Mouse (Mus musculus): Measurements from ENCODE around the gene Rbfox1. TPM values are rescaled to one million over a fixed set of nuclear protein-coding genes. Genes with fewer than 3 reads are reported as not detected.

Rbfox1 gene
- polyA plus RNA-seq, 1 experiment: not detected

GRCm38 (mm10) chr16:5945682-5946081, 60.5 kb downstream of the Rbfox1 start:
- Histone ChIP-seq H3K4me1 (ENCODE audit: control insufficient read depth, insufficient read depth, low read length) (no peaks in the 10 kb centered on the region), H3K27ac (ENCODE audit: insufficient read depth, low read depth, low read length) (no peak overlapping the region), H3K4me3 (ENCODE audit: insufficient read depth, low read depth, low read length) (no peak overlapping the region)
- WGBS: 88% methylated on average over 1 of the region's 1 CpGs
- no peak for TF ChIP-seq CTCF (IDR thresholded peaks at IDR 0.05; ENCODE audit: insufficient read depth, low read depth, low read length)
- no peak for TF ChIP-seq POLR2A (IDR thresholded peaks at IDR 0.05; ENCODE audit: insufficient read depth, low read depth, low read length)

- Histone ChIP-seq H3K4me1 (ENCODE audit: control insufficient read depth, insufficient read depth, low read length) (peaks cover 2% of the 10 kb centered on the region; the same call in 1 of the 2 replicates), H3K4me3 (ENCODE audit: insufficient read depth, low read depth, low read length) (no peak overlapping the region), H3K27ac (ENCODE audit: insufficient read depth, low read depth, low read length) (no peak overlapping the region)
- WGBS: 81% methylated on average over 3 of the region's 3 CpGs
- no peak for TF ChIP-seq POLR2A (IDR thresholded peaks at IDR 0.05; ENCODE audit: insufficient read depth, low read depth, low read length)
- TF ChIP-seq CTCF (IDR thresholded peaks at IDR 0.05; ENCODE audit: insufficient read depth, low read depth, low read length): no peak
Measured at GRCm38 (mm10) chr16:5953106-5953505, 68.0 kb downstream of the Rbfox1 start.

GRCm38 (mm10) chr16:5957418-5957817, 72.3 kb downstream of the Rbfox1 start:
- WGBS: 43% methylated on average over 4 of the region's 4 CpGs
- Histone ChIP-seq H3K27ac (ENCODE audit: insufficient read depth, low read depth, low read length) (no peak overlapping the region), H3K4me1 (ENCODE audit: control insufficient read depth, insufficient read depth, low read length) (peaks cover 2% of the 10 kb centered on the region; the same call in 1 of the 2 replicates), H3K4me3 (ENCODE audit: insufficient read depth, low read depth, low read length) (no peak overlapping the region)
- TF ChIP-seq CTCF (IDR thresholded peaks at IDR 0.05; ENCODE audit: insufficient read depth, low read depth, low read length): no peak
- no peak for TF ChIP-seq POLR2A (IDR thresholded peaks at IDR 0.05; ENCODE audit: insufficient read depth, low read depth, low read length)

- TF ChIP-seq POLR2A (IDR thresholded peaks at IDR 0.05; ENCODE audit: insufficient read depth, low read depth, low read length): no peak
- no peak for TF ChIP-seq CTCF (IDR thresholded peaks at IDR 0.05; ENCODE audit: insufficient read depth, low read depth, low read length)
- H3K4me3 ChIP-seq (ENCODE audit: insufficient read depth, low read depth, low read length): no peak overlapping the region
- H3K4me1 ChIP-seq (ENCODE audit: control insufficient read depth, insufficient read depth, low read length): peaks cover 2% of the 10 kb centered on the region; the same call in 1 of the 2 replicates
- 0 out of 2 replicates have a peak overlapping the region, but pooled peaks have one; percentile 9 for H3K27ac ChIP-seq (ENCODE audit: insufficient read depth, low read depth, low read length)
- 45% methylated on average over 3 of the region's 3 CpGs for WGBS
Measured at GRCm38 (mm10) chr16:5961786-5962185, 76.6 kb downstream of the Rbfox1 start.

GRCm38 (mm10) chr16:5974172-5974571, 89.0 kb downstream of the Rbfox1 start:
- no peak overlapping the region for H3K27ac ChIP-seq (ENCODE audit: insufficient read depth, low read depth, low read length)

GRCm38 (mm10) chr16:5992045-5993011, 107.2 kb downstream of the Rbfox1 start:
- Histone ChIP-seq H3K27ac (ENCODE audit: insufficient read depth, low read depth, low read length) (no peak overlapping the region), H3K4me1 (ENCODE audit: control insufficient read depth, insufficient read depth, low read length) (peaks cover 2% of the 10 kb centered on the region; the same call in 1 of the 2 replicates), H3K4me3 (ENCODE audit: insufficient read depth, low read depth, low read length) (no peak overlapping the region)
- 25% methylated on average over 10 of the region's 10 CpGs for WGBS
- TF ChIP-seq CTCF (IDR thresholded peaks at IDR 0.05; ENCODE audit: insufficient read depth, low read depth, low read length): no peak
- no peak for TF ChIP-seq POLR2A (IDR thresholded peaks at IDR 0.05; ENCODE audit: insufficient read depth, low read depth, low read length)

More at GRCm38 (mm10) chr16:5974172-5974571, 89.0 kb downstream of the Rbfox1 start:
- TF ChIP-seq CTCF (IDR thresholded peaks at IDR 0.05; ENCODE audit: insufficient read depth, low read depth, low read length) (no peak), POLR2A (IDR thresholded peaks at IDR 0.05; ENCODE audit: insufficient read depth, low read depth, low read length) (no peak)
- 66% methylated on average over 2 of the region's 2 CpGs for WGBS
- Histone ChIP-seq H3K4me3 (ENCODE audit: insufficient read depth, low read depth, low read length) (no peak overlapping the region), H3K4me1 (ENCODE audit: control insufficient read depth, insufficient read depth, low read length) (no peaks in the 10 kb centered on the region)

GRCm38 (mm10) chr16:5997136-5997535, 112.0 kb downstream of the Rbfox1 start:
- Histone ChIP-seq H3K27ac (ENCODE audit: insufficient read depth, low read depth, low read length) (no peak overlapping the region), H3K4me3 (ENCODE audit: insufficient read depth, low read depth, low read length) (no peak overlapping the region), H3K4me1 (ENCODE audit: control insufficient read depth, insufficient read depth, low read length) (peaks cover 15% of the 10 kb centered on the region; the same call in 1 of the 2 replicates)
- WGBS: 62% methylated on average over 4 of the region's 4 CpGs
- TF ChIP-seq POLR2A (IDR thresholded peaks at IDR 0.05; ENCODE audit: insufficient read depth, low read depth, low read length): no peak
- no peak for TF ChIP-seq CTCF (IDR thresholded peaks at IDR 0.05; ENCODE audit: insufficient read depth, low read depth, low read length)

GRCm38 (mm10) chr16:5997651-5998050, 112.5 kb downstream of the Rbfox1 start:
- 84% methylated on average over 4 of the region's 4 CpGs for WGBS
- Histone ChIP-seq H3K4me1 (ENCODE audit: control insufficient read depth, insufficient read depth, low read length) (peaks cover 15% of the 10 kb centered on the region; the same call in 1 of the 2 replicates), H3K27ac (ENCODE audit: insufficient read depth, low read depth, low read length) (no peak overlapping the region), H3K4me3 (ENCODE audit: insufficient read depth, low read depth, low read length) (no peak overlapping the region)
- TF ChIP-seq POLR2A (IDR thresholded peaks at IDR 0.05; ENCODE audit: insufficient read depth, low read depth, low read length) (no peak), CTCF (IDR thresholded peaks at IDR 0.05; ENCODE audit: insufficient read depth, low read depth, low read length) (no peak)

- TF ChIP-seq CTCF (IDR thresholded peaks at IDR 0.05; ENCODE audit: insufficient read depth, low read depth, low read length) (no peak), POLR2A (IDR thresholded peaks at IDR 0.05; ENCODE audit: insufficient read depth, low read depth, low read length) (no peak)
- Histone ChIP-seq H3K4me3 (ENCODE audit: insufficient read depth, low read depth, low read length) (no peak overlapping the region), H3K4me1 (ENCODE audit: control insufficient read depth, insufficient read depth, low read length) (peaks cover 15% of the 10 kb centered on the region; the same call in 1 of the 2 replicates), H3K27ac (ENCODE audit: insufficient read depth, low read depth, low read length) (peak overlapping the region; percentile 92)
- 44% methylated on average over 1 of the region's 1 CpGs for WGBS
Measured at GRCm38 (mm10) chr16:6000016-6000415, 114.9 kb downstream of the Rbfox1 start.

All from olfactory bulb, adult 2 months (tissue).